Mouse (Mus musculus) thymus, adult 2 months (tissue): ENCODE data around the gene Gdf10.

Source experiments
- CTCF ChIP-seq: fragments of 200-500 bp; IDR thresholded peaks from 2 replicates; pipeline ENCODE4 v1.5.1; 2012; ENCODE audit warnings: mild to moderate bottlenecking, control low read depth, low read length, moderate library complexity, borderline replicate concordance; ENCODE audit not compliant: control insufficient read depth, poor library complexity, insufficient read depth; ENCODE audit errors: extremely low read depth
- POLR2A ChIP-seq: fragments of 200-500 bp; IDR thresholded peaks from 2 replicates; pipeline ENCODE4 v1.6.1; 2012; ENCODE audit warnings: mild to moderate bottlenecking, low read length, control low read depth, moderate library complexity; ENCODE audit not compliant: control insufficient read depth, poor library complexity, insufficient read depth; ENCODE audit errors: extremely low read depth

DNA sequence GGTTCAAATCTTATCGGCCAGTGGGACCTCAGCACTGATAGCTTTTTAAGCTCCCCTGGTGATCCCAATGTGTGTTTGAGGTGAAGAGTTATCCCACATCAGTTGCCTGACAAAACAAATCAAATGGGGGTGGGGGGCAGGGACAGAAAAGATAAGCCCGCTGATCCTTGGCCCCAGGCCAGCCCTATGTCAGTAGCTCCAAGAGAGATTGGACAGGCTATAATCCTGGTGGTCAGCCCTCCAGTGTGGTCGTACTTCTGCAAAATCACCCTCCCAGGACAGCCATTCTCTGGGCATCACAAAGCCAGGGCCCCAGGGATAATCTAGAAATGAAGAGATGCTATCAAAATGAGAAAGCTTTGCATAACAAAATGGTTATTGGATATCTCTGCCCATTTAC lies 35.5 kb downstream of the Gdf10 start:
- TF ChIP-seq POLR2A (no peak), CTCF (no peak)
